Comparison of ENCODE assay signal across 9 mouse cellular contexts in the genomic region with DNA sequence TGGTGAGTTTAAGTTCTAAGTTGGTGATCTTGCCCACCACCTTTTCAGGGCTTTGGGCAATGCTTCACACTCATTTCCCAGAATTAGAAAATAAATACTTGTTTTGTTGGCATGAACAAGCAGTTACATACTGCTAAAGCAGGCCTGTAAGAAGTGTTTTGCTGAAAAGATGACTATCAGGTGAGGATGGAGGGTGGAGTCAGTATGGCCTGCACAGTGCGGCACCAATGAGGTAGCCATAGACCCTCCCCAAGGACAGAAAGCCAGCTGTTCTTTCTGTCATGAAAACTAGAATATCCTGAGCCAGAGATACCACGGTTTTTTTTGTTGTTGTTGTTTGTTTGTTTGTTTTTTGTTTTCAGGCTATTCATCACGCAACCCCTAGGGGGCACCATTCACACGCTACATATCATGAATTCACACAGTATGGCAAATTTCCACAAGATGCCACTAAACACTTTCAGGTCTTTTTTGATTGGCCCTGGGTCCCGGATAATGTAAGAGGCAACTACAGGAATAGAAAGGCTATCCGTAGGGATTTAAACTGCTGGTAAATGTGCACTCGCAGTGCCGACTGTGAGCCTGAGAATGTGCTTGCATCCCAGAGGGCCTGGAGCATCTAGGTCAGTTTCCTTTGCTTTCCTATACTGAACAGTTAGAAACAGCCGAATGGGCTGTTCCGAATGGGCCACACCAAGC. TPM values are rescaled to one million over a fixed set of nuclear protein-coding genes. Genes with fewer than 3 reads are reported as not detected.
DNase-seq lines count a peak whose midpoint lies in the region; ATAC-seq lines count a peak whose summit lies in the region.
"Had no signal": no experiment of that assay in that cellular context is flagged by ENCODE, and none has a peak within 500 bp of the region (broad histone marks: within the 10 kb centered on the region; RNA-seq: fewer than 3 reads in every experiment).

No protein-coding gene starts in this region.

- no peak overlapping the region for H3K4me3 ChIP-seq in liver, embryonic 16.5 days (ENCODE audit: low read depth, low read length)
- no peak overlapping the region for H3K4me3 ChIP-seq in hindbrain, embryonic 13.5 days
- H3K4me3 ChIP-seq: stomach, embryonic 15.5 days had no signal

- DNase-seq in kidney, adult 18-20 months = peak; percentile 31
- no peak for DNase-seq in kidney, postnatal 4 days
- peak; percentile 2 to 18 for DNase-seq in CD8-positive naive resting alpha-beta T cell, adult 2 months (ENCODE audit: low read depth in 2 of 2, low spot score in 2 of 2)
- peak; percentile 74 for DNase-seq in cerebellum, adult 9-10 months
- no peak for DNase-seq in urinary bladder, adult 2 months (ENCODE audit: low spot score)
- no peak for DNase-seq in left cerebral cortex, postnatal 36 days (ENCODE audit: low spot score in 2 of 2)

- peak; percentile 50 for ATAC-seq in liver, embryonic 16.5 days (ENCODE audit: low read depth)
- ATAC-seq in hindbrain, embryonic 13.5 days (ENCODE audit: low FRiP score) = no peak

- H3K4me1 ChIP-seq in liver, embryonic 16.5 days (ENCODE audit: control insufficient read depth, low read depth, low read length) = peaks cover 3% of the 10 kb centered on the region
- no peaks in the 10 kb centered on the region for H3K4me1 ChIP-seq in hindbrain, embryonic 13.5 days (replicated peaks)
- H3K4me1 ChIP-seq: stomach, embryonic 15.5 days had no signal

- no peak overlapping the region for H3K4me2 ChIP-seq in liver, embryonic 16.5 days (ENCODE audit: low read depth, low read length)
- no peak overlapping the region for H3K4me2 ChIP-seq in hindbrain, embryonic 13.5 days
- H3K4me2 ChIP-seq: stomach, embryonic 15.5 days had no signal

- no peaks in the 10 kb centered on the region; the same call in 1 of the 2 replicates for H3K9me3 ChIP-seq in liver, embryonic 16.5 days (replicated peaks; ENCODE audit: control insufficient read depth, low read length)
- no peaks in the 10 kb centered on the region for H3K9me3 ChIP-seq in hindbrain, embryonic 13.5 days
- H3K9me3 ChIP-seq: stomach, embryonic 15.5 days had no signal

- 68% methylated on average over 10 of the region's 10 CpGs for whole genome bisulfite sequencing in liver, embryonic 16.5 days (ENCODE audit: insufficient replicate concordance)
- WGBS in hindbrain, embryonic 13.5 days = 76% methylated on average over 10 of the region's 10 CpGs

- no peaks in the 10 kb centered on the region for H3K27me3 ChIP-seq in liver, embryonic 16.5 days (ENCODE audit: control insufficient read depth, insufficient read depth, low read depth, low read length)
- H3K27me3 ChIP-seq in hindbrain, embryonic 13.5 days = no peaks in the 10 kb centered on the region
- H3K27me3 ChIP-seq: stomach, embryonic 15.5 days had no signal

- no peak overlapping the region for H3K9ac ChIP-seq in liver, embryonic 16.5 days (ENCODE audit: low read depth, low read length)
- H3K9ac ChIP-seq in hindbrain, embryonic 13.5 days = no peak overlapping the region
- H3K9ac ChIP-seq: stomach, embryonic 15.5 days had no signal

- intact Hi-C loops in left cerebral cortex, postnatal 36 days (cut with DNase I) = loop anchor here (5.0 kb wide), 1 partner anchor 40 kb away; no protein-coding TSS in a partner anchor

- 0 out of 2 replicates have a peak overlapping the region, but pooled peaks have one; percentile 26 for H3K27ac ChIP-seq in liver, embryonic 16.5 days (ENCODE audit: low read length)
- H3K27ac ChIP-seq in hindbrain, embryonic 13.5 days = no peak overlapping the region
- H3K27ac ChIP-seq: stomach, embryonic 15.5 days had no signal

- H3K36me3 ChIP-seq in liver, embryonic 16.5 days (ENCODE audit: control insufficient read depth, insufficient read depth) = peaks cover 7% of the 10 kb centered on the region
- peaks cover 11% of the 10 kb centered on the region for H3K36me3 ChIP-seq in hindbrain, embryonic 13.5 days

RNA-seq across cellular contexts. Expression of gene Plin2, which starts 18.0 kb away (rescaled TPM):
- 155 and 157 TPM in 2 replicates for polyA plus RNA-seq in liver, embryonic 16.5 days (2015; fragmentation: Nextera tagmentation; extraction: Ambion mirVana)
- polyA plus RNA-seq in urinary bladder, adult 2 months (2012; rRNA removed) = 129 and 151 TPM in 2 replicates
- polyA plus RNA-seq in hindbrain, embryonic 13.5 days (2015; fragmentation: Nextera tagmentation; extraction: Ambion mirVana) = 53.4 and 55.0 TPM in 2 replicates
- total RNA-seq in left cerebral cortex, postnatal 36 days (2021) = 10 to 100 TPM; 10.4 to 13.4 TPM

RNA-seq across cellular contexts. Expression of gene Haus6, which starts 40.0 kb away (rescaled TPM):
- 10.5 and 11.2 TPM in 2 replicates for polyA plus RNA-seq in liver, embryonic 16.5 days (2015; fragmentation: Nextera tagmentation; extraction: Ambion mirVana)
- polyA plus RNA-seq in urinary bladder, adult 2 months (2012; rRNA removed) = 3.7 and 4.0 TPM in 2 replicates
- polyA plus RNA-seq in hindbrain, embryonic 13.5 days (2015; fragmentation: Nextera tagmentation; extraction: Ambion mirVana) = 7.4 and 9.9 TPM in 2 replicates
- total RNA-seq in left cerebral cortex, postnatal 36 days (2021) = 1 to 10 TPM; 9.4 to 9.6 TPM

Comparison
In these comparisons a context has a peak if more than half of its experiments do, and no peak if none do; other contexts are left out.
1. DNase-seq: peak in kidney, adult 18-20 months (single experiment), CD8-positive naive resting alpha-beta T cell, adult 2 months (2 of 2) and cerebellum, adult 9-10 months (single experiment); none in kidney, postnatal 4 days (0 of 2), urinary bladder, adult 2 months (single experiment) and left cerebral cortex, postnatal 36 days (0 of 2).